Mouse (Mus musculus) kidney, postnatal 10 days (tissue): Measurements from ENCODE around the gene Nat10.

Experiments used
- DNase-seq: peaks from one replicate; pipeline ENCODE4 v3.0.0; 2021; ENCODE audit warnings: mixed read lengths

Gene Nat10

GRCm38 (mm10) chr2:103690425-103690824, 70.6 kb downstream of the Nat10 start:
- DNase-seq, result no peak

DNA sequence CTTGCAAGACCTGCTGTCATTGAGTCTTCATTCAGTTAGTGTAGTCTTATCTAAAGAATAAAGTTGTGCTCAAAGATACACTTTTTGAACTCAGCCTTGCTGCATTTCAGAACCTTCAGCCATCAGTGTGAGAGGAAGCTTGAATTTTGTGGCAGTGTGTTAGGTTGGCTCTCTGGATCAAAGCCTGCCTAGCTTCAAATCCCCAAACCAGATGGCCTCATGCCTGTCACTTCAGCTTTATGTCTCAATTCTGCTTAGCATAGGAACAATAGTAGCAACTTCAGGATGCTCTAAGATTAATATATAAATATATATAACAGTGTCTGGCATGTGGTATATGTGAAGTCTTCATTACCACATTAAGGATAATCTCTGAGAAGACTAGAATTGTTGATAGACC, 73.2 kb downstream of the Nat10 start:
- DNase-seq, result no peak

- DNase-seq, result no peak
Observed at GRCm38 (mm10) chr2:103687143-103687542, 73.9 kb downstream of the Nat10 start.

DNA sequence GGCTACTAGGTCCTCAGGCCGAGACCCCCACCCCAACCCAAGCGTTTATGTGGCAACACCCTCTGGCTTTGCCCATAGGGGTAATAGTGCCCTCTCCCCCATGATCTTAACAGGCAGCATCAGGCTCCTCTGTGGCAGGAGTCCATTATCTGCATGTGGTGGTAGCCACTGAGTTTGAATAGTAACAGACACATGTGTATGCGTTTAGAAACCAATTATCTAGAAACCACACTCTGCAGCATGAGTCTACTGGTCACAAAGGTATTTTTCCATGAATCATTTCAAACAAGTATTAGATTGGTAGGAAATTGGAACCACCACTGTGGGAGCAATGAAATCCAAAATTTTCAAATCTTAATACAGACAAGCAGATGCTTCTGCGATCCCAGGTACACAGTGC, 75.5 kb downstream of the Nat10 start:
- DNase-seq, result no peak

DNA sequence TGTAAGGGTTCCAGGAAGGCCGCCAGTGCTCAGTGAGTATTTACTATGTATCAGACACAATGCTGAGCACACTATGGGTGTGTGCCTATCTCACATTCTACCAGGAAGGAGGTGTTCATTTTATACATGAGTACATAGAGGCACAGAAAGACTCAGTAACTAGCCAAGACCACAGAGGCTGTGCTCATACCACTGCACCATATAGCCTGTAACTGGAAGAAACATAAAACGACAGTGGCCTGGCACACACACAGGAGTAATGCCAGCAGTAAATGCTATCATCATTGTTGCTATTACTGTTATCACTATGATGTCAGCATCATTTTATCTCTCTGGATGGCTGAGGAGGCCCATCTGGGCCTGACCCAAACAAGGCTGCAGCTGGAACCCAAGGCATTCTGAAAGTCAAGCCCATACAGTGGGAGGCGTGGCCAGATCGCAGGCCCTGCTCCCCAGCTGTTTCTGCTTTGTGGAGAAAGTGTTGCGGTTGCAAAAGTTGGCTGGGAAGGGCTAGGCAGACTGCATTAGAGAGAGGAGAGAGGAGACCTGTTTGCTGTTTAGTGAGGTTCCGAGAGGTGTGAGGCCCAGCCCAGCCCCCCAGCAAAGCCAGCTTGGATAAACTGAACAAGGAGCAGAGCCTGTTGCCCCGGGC, 76.0 kb downstream of the Nat10 start:
- DNase-seq, result peak; percentile 74

GRCm38 (mm10) chr2:103684431-103684830, 76.6 kb downstream of the Nat10 start:
- no peak for DNase-seq

DNA sequence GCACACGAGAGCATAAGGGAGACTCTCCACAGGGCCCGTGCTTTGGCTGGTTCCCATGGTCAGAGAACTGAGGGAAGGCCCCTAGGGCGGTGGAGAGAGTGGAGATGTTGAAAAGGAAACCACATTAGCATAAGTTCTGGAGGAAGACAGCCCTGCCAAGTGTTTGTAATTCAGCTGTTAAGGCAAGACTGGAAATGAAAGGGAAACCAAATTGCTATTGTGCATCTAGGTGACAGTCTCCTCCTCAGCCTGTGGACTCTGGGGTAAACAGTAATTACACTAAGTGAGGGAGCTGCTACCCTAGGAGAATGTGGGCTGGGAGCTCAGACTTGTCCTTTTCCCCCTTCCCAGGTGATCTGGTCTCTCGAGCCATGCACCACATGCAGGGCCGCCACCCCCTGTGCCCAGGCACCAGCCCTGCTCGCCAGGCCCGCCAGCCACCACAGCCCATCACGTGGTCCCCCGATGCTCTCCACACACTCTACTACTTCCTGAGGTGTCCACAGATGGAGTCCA, 78.1 kb downstream of the Nat10 start:
- no peak for DNase-seq

GRCm38 (mm10) chr2:103682261-103682722, 78.8 kb downstream of the Nat10 start:
- no peak for DNase-seq

DNA sequence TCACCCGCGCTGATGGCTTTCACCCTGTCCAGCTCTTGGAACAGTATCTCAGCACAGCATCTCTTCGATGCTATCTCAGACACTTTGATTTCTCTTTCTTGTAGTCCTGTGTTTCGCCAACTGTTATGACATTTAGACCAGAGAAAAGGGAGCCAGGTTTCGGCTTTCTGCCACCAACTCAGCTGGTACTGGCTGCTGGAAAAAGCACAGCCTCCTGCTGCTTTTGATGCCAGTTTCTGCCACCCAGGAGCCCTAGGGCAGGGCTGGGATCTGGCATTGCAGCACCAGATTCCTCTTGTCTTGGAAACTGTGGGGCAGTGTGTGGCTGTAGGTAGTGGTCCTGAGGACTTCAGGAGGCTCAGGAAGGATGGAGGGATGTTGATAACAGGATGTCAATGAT, 79.9 kb downstream of the Nat10 start:
- DNase-seq, result no peak

- no peak for DNase-seq
Observed at GRCm38 (mm10) chr2:103680364-103681110, 80.5 kb downstream of the Nat10 start.

- no peak for DNase-seq
Observed at GRCm38 (mm10) chr2:103678433-103678832, 82.6 kb downstream of the Nat10 start.

GRCm38 (mm10) chr2:103677614-103678369, 83.3 kb downstream of the Nat10 start:
- DNase-seq, result no peak

DNA sequence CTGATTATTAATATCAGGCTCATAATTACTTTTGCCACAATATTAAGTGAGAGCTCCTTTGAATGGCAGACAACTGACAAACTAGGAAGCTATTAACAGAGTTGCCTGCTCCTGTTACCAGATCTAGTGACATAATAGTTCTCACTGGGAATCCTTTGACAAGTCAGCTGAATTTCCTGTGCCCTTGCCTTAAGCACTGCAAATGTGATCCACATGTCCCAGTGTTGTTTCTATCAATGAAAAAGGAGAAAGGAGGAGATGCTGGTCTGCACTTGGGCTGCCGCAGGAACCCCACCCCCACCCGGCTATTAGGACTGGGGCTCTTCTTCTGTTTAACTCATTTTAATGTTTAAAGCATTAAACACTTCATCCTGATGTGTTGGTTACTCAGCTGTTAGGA, 84.3 kb downstream of the Nat10 start:
- DNase-seq, result no peak

GRCm38 (mm10) chr2:103675391-103675790, 85.7 kb downstream of the Nat10 start:
- DNase-seq, result no peak

GRCm38 (mm10) chr2:103673609-103674008, 87.5 kb downstream of the Nat10 start:
- no peak for DNase-seq

DNA sequence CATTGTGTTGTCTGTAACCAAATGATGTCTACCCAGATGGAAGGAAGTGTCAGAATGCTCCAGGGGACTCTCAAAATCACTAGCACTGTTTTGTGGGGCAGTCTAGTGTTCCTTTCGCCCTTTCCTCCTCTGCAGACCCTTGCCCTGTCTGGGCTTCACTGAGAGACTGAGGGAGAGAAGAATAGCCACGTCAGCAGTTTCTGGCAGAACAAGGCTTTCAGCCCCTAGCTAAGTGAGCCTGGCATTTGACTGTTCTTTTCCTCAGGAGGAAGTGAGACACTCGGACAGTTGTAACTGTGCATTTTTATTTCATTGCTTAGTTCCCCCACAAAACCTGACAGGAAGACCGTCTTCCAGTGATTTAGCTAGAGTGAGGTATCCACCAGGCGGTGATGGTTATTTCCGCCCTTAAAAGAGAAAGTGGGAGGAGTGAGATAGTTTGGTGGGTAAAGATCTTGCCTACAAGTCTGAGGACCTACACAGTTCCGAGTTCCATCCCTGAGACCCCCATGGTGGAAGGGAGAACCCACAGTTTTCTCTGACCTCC, 88.4 kb downstream of the Nat10 start:
- DNase-seq, result no peak
